Mouse (Mus musculus): Measurements from ENCODE around the gene Nit1. TPM values are rescaled to one million over a fixed set of nuclear protein-coding genes. Genes with fewer than 3 reads are reported as not detected.

Nit1 gene
- polyA plus RNA-seq, 1 experiment, result 50.7 TPM

DNA sequence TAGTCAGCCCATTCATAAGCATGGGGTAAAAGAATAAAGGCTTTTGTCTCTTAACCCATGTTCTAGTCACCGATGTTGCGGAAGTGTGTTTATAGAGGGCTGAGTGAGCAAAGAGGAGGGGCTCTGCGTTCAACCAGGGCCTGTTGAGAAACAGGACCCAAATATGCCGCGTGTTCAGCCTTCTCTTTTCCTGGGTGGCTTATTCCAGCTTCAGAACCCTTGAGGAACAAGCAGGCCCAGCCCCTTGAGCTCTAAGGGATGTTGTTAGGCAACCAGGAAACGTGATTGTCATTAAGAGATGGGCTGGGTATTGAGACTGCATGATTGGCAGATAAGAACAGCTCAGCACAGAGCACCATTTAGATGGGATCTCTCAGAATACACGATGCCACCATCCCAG, 20.5 kb upstream of the Nit1 start:
- H3K4me1 ChIP-seq (ENCODE audit: control insufficient read depth, insufficient read depth, insufficient read length, low read length), result peaks cover 9% of the 10 kb centered on the region
- no peak for TF ChIP-seq POLR2A (IDR thresholded peaks at IDR 0.05; ENCODE audit: low read depth, low read length)
- TF ChIP-seq CTCF (IDR thresholded peaks at IDR 0.05; ENCODE audit: extremely low read depth, insufficient read length, insufficient replicate concordance, low read depth, low read length), result no peak
- no peaks in the 10 kb centered on the region for H3K36me3 ChIP-seq (ENCODE audit: control insufficient read depth, insufficient read depth, low read length)
- H3K27ac ChIP-seq (ENCODE audit: insufficient read depth, low read depth, low read length), result no peak overlapping the region
- no peaks in the 10 kb centered on the region for H3K27me3 ChIP-seq (ENCODE audit: control insufficient read depth, insufficient read depth, low read length)
- H3K4me3 ChIP-seq (ENCODE audit: low read depth, low read length), result no peak overlapping the region
- WGBS, result 49% methylated on average over 7 of the region's 7 CpGs

GRCm38 (mm10) chr1:171361106-171362103, 16.0 kb upstream of the Nit1 start:
- H3K4me1 ChIP-seq (ENCODE audit: control insufficient read depth, insufficient read depth, insufficient read length, low read length), result peaks cover 10% of the 10 kb centered on the region
- WGBS, result 25% methylated on average over 16 of the region's 16 CpGs
- peaks cover 13% of the 10 kb centered on the region for H3K36me3 ChIP-seq (ENCODE audit: control insufficient read depth, insufficient read depth, low read length)
- H3K27ac ChIP-seq (ENCODE audit: insufficient read depth, low read depth, low read length), result no peak overlapping the region
- H3K4me3 ChIP-seq (ENCODE audit: low read depth, low read length), result peak overlapping the region; percentile 56; the same call in 1 of the 2 replicates
- TF ChIP-seq POLR2A (IDR thresholded peaks at IDR 0.05; ENCODE audit: low read depth, low read length) (no peak), CTCF (IDR thresholded peaks at IDR 0.05; ENCODE audit: extremely low read depth, insufficient read length, insufficient replicate concordance, low read depth, low read length) (0 out of 2 replicates have a peak, but pooled peaks have one; percentile 24)
- H3K27me3 ChIP-seq (ENCODE audit: control insufficient read depth, insufficient read depth, low read length), result no peaks in the 10 kb centered on the region

DNA sequence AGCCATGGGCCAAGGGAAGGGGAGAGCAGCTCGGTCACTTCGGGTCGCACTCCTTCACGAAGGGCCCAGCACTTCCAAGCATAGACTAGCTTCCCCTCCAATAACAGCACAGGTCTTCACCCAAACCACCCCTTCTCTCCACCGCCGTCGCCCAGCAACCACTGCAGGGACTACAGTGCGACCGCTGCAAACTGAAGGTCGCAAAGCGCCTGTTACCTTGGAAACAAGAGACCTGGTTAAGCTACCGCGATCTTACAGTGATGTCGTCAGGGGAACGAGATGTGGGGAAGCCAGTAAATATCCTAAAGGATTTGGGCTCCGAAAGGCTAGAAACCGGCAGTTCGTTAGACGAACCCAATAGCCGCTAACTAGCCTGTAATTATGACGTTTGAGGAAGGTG, 15.2 kb upstream of the Nit1 start, which contains the start of gene Klhdc9:
TSS of gene Klhdc9 (minus strand) at position 143 of the 400 bp plus-strand sequence.
- Histone ChIP-seq H3K36me3 (ENCODE audit: control insufficient read depth, insufficient read depth, low read length) (peaks cover 13% of the 10 kb centered on the region), H3K27ac (ENCODE audit: insufficient read depth, low read depth, low read length) (no peak within 1 kb of the TSS), H3K27me3 (ENCODE audit: control insufficient read depth, insufficient read depth, low read length) (no peaks in the 10 kb centered on the region), H3K4me1 (ENCODE audit: control insufficient read depth, insufficient read depth, insufficient read length, low read length) (peaks cover 10% of the 10 kb centered on the region), H3K4me3 (ENCODE audit: low read depth, low read length) (peak within 1 kb of the TSS; percentile 56)
- TF ChIP-seq CTCF (IDR thresholded peaks at IDR 0.05; ENCODE audit: extremely low read depth, insufficient read length, insufficient replicate concordance, low read depth, low read length), result no peak
- no peak for TF ChIP-seq POLR2A (IDR thresholded peaks at IDR 0.05; ENCODE audit: low read depth, low read length)
- 9% methylated on average over 21 of the region's 21 CpGs for WGBS

DNA sequence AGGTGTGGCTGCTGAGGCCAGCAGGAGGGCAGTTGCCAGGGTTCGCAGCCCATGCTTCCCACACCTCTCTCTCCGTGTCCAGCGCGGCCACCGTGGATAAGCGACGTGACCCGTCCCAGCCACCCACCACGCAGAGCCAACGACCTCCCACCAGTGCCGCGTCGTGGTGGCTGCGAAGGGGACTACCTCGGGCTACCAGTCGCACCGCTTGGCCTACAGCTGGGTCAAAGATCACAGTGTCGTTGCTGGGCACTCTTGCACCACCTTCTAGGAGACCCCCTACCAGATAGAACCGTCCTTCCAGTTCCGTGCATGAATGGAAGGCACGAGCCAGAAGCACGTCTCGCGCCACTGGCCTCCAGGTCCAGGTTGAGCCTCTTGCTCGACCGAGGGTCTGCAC, 14.8 kb upstream of the Nit1 start:
- no peak for TF ChIP-seq CTCF (IDR thresholded peaks at IDR 0.05; ENCODE audit: extremely low read depth, insufficient read length, insufficient replicate concordance, low read depth, low read length)
- 39% methylated on average over 26 of the region's 26 CpGs for WGBS
- Histone ChIP-seq H3K4me1 (ENCODE audit: control insufficient read depth, insufficient read depth, insufficient read length, low read length) (peaks cover 10% of the 10 kb centered on the region), H3K36me3 (ENCODE audit: control insufficient read depth, insufficient read depth, low read length) (peaks cover 13% of the 10 kb centered on the region), H3K4me3 (ENCODE audit: low read depth, low read length) (peak overlapping the region; percentile 56), H3K27ac (ENCODE audit: insufficient read depth, low read depth, low read length) (no peak overlapping the region), H3K27me3 (ENCODE audit: control insufficient read depth, insufficient read depth, low read length) (no peaks in the 10 kb centered on the region)

GRCm38 (mm10) chr1:171358421-171358820, 13.0 kb upstream of the Nit1 start:
- no peak overlapping the region for H3K27ac ChIP-seq (ENCODE audit: insufficient read depth, low read depth, low read length)
- H3K4me3 ChIP-seq (ENCODE audit: low read depth, low read length), result no peak overlapping the region
- TF ChIP-seq POLR2A (IDR thresholded peaks at IDR 0.05; ENCODE audit: low read depth, low read length) (no peak), CTCF (IDR thresholded peaks at IDR 0.05; ENCODE audit: extremely low read depth, insufficient read length, insufficient replicate concordance, low read depth, low read length) (peak; percentile 13; the same call in 1 of the 2 replicates)
- H3K4me1 ChIP-seq (ENCODE audit: control insufficient read depth, insufficient read depth, insufficient read length, low read length), result peaks cover 10% of the 10 kb centered on the region
- WGBS, result 65% methylated on average over 4 of the region's 4 CpGs
- H3K27me3 ChIP-seq (ENCODE audit: control insufficient read depth, insufficient read depth, low read length), result no peaks in the 10 kb centered on the region
- peaks cover 13% of the 10 kb centered on the region for H3K36me3 ChIP-seq (ENCODE audit: control insufficient read depth, insufficient read depth, low read length)

DNA sequence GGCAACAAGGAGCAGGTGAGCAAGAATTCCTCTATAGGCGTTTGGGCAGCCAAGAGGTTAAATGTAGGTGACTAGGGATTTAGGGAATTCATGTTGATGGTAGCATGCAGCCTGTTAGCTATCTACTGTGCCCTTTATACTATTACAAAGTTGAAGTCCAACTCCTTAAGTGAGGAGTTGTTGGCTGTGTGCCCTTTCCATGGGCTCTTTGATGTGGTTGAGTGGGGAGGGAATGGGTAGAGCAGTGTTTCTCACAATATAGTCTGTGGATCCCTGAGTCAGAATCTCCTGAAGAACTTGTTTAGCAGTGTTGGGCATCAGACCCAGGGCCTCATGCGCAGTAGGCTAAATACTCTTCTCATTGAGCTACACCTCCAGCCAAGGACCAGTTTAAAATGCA, 11.4 kb upstream of the Nit1 start:
- 84% methylated on average over 2 of the region's 2 CpGs for WGBS
- peaks cover 10% of the 10 kb centered on the region for H3K4me1 ChIP-seq (ENCODE audit: control insufficient read depth, insufficient read depth, insufficient read length, low read length)
- no peak overlapping the region for H3K27ac ChIP-seq (ENCODE audit: insufficient read depth, low read depth, low read length)
- H3K4me3 ChIP-seq (ENCODE audit: low read depth, low read length), result no peak overlapping the region
- TF ChIP-seq POLR2A (IDR thresholded peaks at IDR 0.05; ENCODE audit: low read depth, low read length) (no peak), CTCF (IDR thresholded peaks at IDR 0.05; ENCODE audit: extremely low read depth, insufficient read length, insufficient replicate concordance, low read depth, low read length) (no peak)
- H3K27me3 ChIP-seq (ENCODE audit: control insufficient read depth, insufficient read depth, low read length), result no peaks in the 10 kb centered on the region
- peaks cover 13% of the 10 kb centered on the region for H3K36me3 ChIP-seq (ENCODE audit: control insufficient read depth, insufficient read depth, low read length)

GRCm38 (mm10) chr1:171355812-171356340, 10.4 kb upstream of the Nit1 start:
- 80% methylated on average over 5 of the region's 5 CpGs for WGBS
- H3K27me3 ChIP-seq (ENCODE audit: control insufficient read depth, insufficient read depth, low read length), result no peaks in the 10 kb centered on the region
- H3K4me3 ChIP-seq (ENCODE audit: low read depth, low read length), result no peak overlapping the region
- peaks cover 7% of the 10 kb centered on the region for H3K4me1 ChIP-seq (ENCODE audit: control insufficient read depth, insufficient read depth, insufficient read length, low read length)
- H3K36me3 ChIP-seq (ENCODE audit: control insufficient read depth, insufficient read depth, low read length), result peaks cover 13% of the 10 kb centered on the region
- no peak overlapping the region for H3K27ac ChIP-seq (ENCODE audit: insufficient read depth, low read depth, low read length)
- TF ChIP-seq POLR2A (IDR thresholded peaks at IDR 0.05; ENCODE audit: low read depth, low read length) (no peak), CTCF (IDR thresholded peaks at IDR 0.05; ENCODE audit: extremely low read depth, insufficient read length, insufficient replicate concordance, low read depth, low read length) (peak; percentile 58; the same call in 1 of the 2 replicates)
